8 mouse cellular contexts compared by ENCODE assay signal in genomic region chr7:110627486-110628272, GRCm38 (mm10). TPM values are rescaled to one million over a fixed set of nuclear protein-coding genes. Genes with fewer than 3 reads are reported as not detected.
DNase-seq lines count a peak whose midpoint lies in the region; ATAC-seq lines count a peak whose summit lies in the region.

TSS of gene Adm (plus strand) at chr7:110627661.

- H3K27me3 ChIP-seq in hindbrain, embryonic 12.5 days: peaks cover 85% of the 10 kb centered on the region

- H3K4me2 ChIP-seq in hindbrain, embryonic 12.5 days (replicated peaks): peak within 1 kb of the TSS; percentile 78

- peak within 1 kb of the TSS; percentile 40 for H3K4me3 ChIP-seq in hindbrain, embryonic 12.5 days

- DNase-seq in MN1 (ENCODE audit: low spot score): peak; percentile 88
- DNase-seq in cerebellum, adult 8-10 months: peak; percentile 43
- peak; percentile 90 for DNase-seq in gastrocnemius, adult 18-20 months (ENCODE audit: low spot score)
- DNase-seq in left cerebral cortex, postnatal 36 days (ENCODE audit: low spot score in 2 of 2): peak; percentile 29 to 42
- peak; percentile 68 for DNase-seq in mesoderm, embryonic 11.5 days (ENCODE audit: low read depth, low spot score)
- DNase-seq in skeletal muscle tissue, adult 2 months (ENCODE audit: low read depth, low spot score): peak; percentile 79
- no peak for DNase-seq in adipocyte (ENCODE audit: low spot score)

- no peak within 1 kb of the TSS for H3K27ac ChIP-seq in hindbrain, embryonic 12.5 days

- H3K4me1 ChIP-seq in hindbrain, embryonic 12.5 days: peaks cover 45% of the 10 kb centered on the region

- intact Hi-C loops in left cerebral cortex, postnatal 36 days (cut with DNase I): loop anchor here (2.0 to 5.0 kb wide), 3 partner anchors 79 to 465 kb away; no protein-coding TSS in a partner anchor

- H3K9ac ChIP-seq in hindbrain, embryonic 12.5 days: peak within 1 kb of the TSS; percentile 47; the same call in 1 of the 2 replicates

- WGBS in hindbrain, embryonic 12.5 days: 1% methylated on average over 30 of the region's 30 CpGs

- no peaks in the 10 kb centered on the region for H3K36me3 ChIP-seq in hindbrain, embryonic 12.5 days

- no peaks in the 10 kb centered on the region for H3K9me3 ChIP-seq in hindbrain, embryonic 12.5 days (replicated peaks)

- no peak for ATAC-seq in hindbrain, embryonic 12.5 days (ENCODE audit: low FRiP score)

RNA-seq across cellular contexts. Expression of gene Adm, which starts in this region (rescaled TPM):
- total RNA-seq in gastrocnemius, adult 18-20 months (2021): 1 to 10 TPM; 2.9 to 4.0 TPM
- polyA plus RNA-seq in hindbrain, embryonic 12.5 days (2016; fragmentation: Nextera tagmentation; extraction: Ambion mirVana): 4.0 and 4.2 TPM in 2 replicates
- total RNA-seq in left cerebral cortex, postnatal 36 days (2021): 1 to 10 TPM; 2.4 to 2.9 TPM
